Mouse (Mus musculus) kidney, embryonic 14.5 days (tissue): ENCODE measurements around the gene Gdf15. TPM values are rescaled to one million over a fixed set of nuclear protein-coding genes. Genes with fewer than 3 reads are reported as not detected.

Experiments
- ATAC-seq: fragments of 200-750 bp; cut with Nextera tagmentation; 2 replicates; pipeline ENCODE4 v1.8.0; 2017; ENCODE audit warnings: moderate number of reproducible peaks, mild to moderate bottlenecking, moderate TSS enrichment, moderate library complexity; ENCODE audit not compliant: low FRiP score, low TSS enrichment
- H3K27ac ChIP-seq: fragments of 300-500 bp; sonication (generic); 2 replicates; pipeline ENCODE4 v1.5.1; 2014; ENCODE audit warnings: low read depth, mild to moderate bottlenecking, low read length, moderate library complexity, mixed read lengths
- H3K27me3 ChIP-seq: fragments of 300-500 bp; sonication (generic); 2 replicates; pipeline ENCODE4 v1.6.1; 2014; ENCODE audit warnings: mild to moderate bottlenecking, low read length; ENCODE audit not compliant: control insufficient read depth, insufficient read depth
- H3K36me3 ChIP-seq: fragments of 300-500 bp; sonication (generic); 2 replicates; pipeline ENCODE4 v1.6.1; 2014; ENCODE audit warnings: low read length, mixed read lengths; ENCODE audit not compliant: control insufficient read depth, insufficient read depth
- H3K4me1 ChIP-seq: fragments of 300-500 bp; sonication (generic); 2 replicates; pipeline ENCODE4 v1.6.1; 2014; ENCODE audit warnings: low read length, mixed read lengths; ENCODE audit not compliant: control insufficient read depth, insufficient read depth
- H3K4me2 ChIP-seq: fragments of 300-500 bp; sonication (generic); replicated peaks from 2 replicates; pipeline ENCODE4 v1.6.1; 2014; ENCODE audit warnings: low read depth, mild to moderate bottlenecking, low read length
- H3K4me3 ChIP-seq: fragments of 300-500 bp; sonication (generic); 2 replicates; pipeline ENCODE4 v1.5.1; 2014; ENCODE audit warnings: mild to moderate bottlenecking, low read length
- H3K9ac ChIP-seq: fragments of 300-500 bp; sonication (generic); 2 replicates; pipeline ENCODE4 v1.6.1; 2014; ENCODE audit warnings: low read depth, mild to moderate bottlenecking, low read length, moderate library complexity
- H3K9me3 ChIP-seq: fragments of 300-500 bp; sonication (generic); 2 replicates; pipeline ENCODE4 v1.6.1; 2016; ENCODE audit warnings: low read length; ENCODE audit not compliant: control insufficient read depth
- WGBS: fragments of 180-500 bp; shearing (Covaris S2); extraction: QIAGEN DNeasy Blood & Tissue Kit; methylation state at CpG from one replicate; pipeline ENCODE4 v1.1.7; 2014; 5-methylcytosine and 5-hydroxymethylcytosine counted together
- polyA plus RNA-seq: library from polyadenylated mRNA; unstranded; fragments of >200 nt; fragmentation: Nextera tagmentation; extraction: Ambion mirVana; gene quantifications from 2 replicates; pipeline ENCODE4 v1.2.1, GENCODE M21; 2014

Gdf15 gene
- polyA plus RNA-seq = 0.31 and 0.41 TPM in 2 replicates

DNA sequence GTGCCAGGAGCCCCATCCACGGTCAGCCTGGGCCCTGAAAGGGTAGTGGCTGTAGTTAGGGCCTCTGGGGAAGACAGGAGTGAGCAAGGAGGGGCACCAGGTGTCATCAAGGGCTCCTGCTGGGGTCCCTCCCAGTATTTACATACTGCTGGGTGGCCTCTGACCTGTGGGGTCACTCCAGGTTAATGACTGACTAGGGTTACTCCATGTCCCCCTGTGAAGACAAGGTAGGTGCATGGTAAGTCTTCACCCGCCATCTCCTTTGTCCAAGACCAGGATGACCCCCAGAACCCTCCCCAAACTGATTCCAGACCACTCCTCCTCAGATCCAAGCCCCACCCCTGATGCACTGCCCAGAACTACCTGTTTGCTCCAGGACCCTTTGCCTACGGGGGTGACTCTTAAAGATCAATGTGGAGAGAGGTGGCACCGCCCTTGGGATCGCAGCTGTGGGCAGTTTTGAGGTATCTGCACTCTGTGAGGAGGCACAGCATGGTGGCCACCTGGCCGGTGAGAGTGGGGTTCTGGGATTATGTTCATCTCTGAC is at the start of gene Gdf15:
Gene Gdf15 (minus strand): TSS at position 111 of the 547 bp plus-strand sequence.
- H3K9ac ChIP-seq = no peak within 1 kb of the TSS; the same call in 1 of the 2 replicates
- no peaks in the 10 kb centered on the region for H3K36me3 ChIP-seq
- H3K4me2 ChIP-seq = peak within 1 kb of the TSS; percentile 10; the same call in 1 of the 2 replicates
- ATAC-seq = no peak
- no peak within 1 kb of the TSS for H3K27ac ChIP-seq
- WGBS = 80% methylated on average over 6 of the region's 6 CpGs
- H3K9me3 ChIP-seq = no peaks in the 10 kb centered on the region
- no peaks in the 10 kb centered on the region for H3K27me3 ChIP-seq
- H3K4me3 ChIP-seq = no peak within 1 kb of the TSS
- peaks cover 30% of the 10 kb centered on the region; the same call in 1 of the 2 replicates for H3K4me1 ChIP-seq

DNA sequence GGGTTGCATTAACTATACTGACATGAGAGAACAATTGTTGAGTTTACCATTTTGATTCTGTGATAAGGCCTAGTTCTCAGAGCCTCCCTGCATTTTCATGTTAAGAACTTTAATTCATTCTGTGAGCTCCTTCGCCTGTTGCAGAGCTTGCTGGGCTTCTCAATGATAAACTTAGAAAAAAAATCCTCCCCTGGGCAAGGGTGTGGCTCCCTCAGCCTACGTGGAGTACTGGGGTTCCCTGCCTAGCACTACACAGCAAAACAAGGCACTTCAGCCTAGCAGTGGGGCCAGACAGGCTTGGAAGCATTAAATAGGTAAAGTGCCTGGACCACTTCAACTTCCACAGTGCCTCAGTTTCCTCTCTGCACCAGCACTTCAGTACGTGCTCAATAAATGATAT is 49.2 kb upstream of the Gdf15 start:
- Histone ChIP-seq H3K27me3 (no peaks in the 10 kb centered on the region), H3K36me3 (peaks cover 28% of the 10 kb centered on the region), H3K27ac (no peak overlapping the region), H3K9ac (no peak overlapping the region), H3K4me2 (no peak overlapping the region), H3K9me3 (no peaks in the 10 kb centered on the region), H3K4me3 (no peak overlapping the region), H3K4me1 (peaks cover 8% of the 10 kb centered on the region; the same call in 1 of the 2 replicates)
- no peak for ATAC-seq
- WGBS = 75% methylated on average over 3 of the region's 3 CpGs

DNA sequence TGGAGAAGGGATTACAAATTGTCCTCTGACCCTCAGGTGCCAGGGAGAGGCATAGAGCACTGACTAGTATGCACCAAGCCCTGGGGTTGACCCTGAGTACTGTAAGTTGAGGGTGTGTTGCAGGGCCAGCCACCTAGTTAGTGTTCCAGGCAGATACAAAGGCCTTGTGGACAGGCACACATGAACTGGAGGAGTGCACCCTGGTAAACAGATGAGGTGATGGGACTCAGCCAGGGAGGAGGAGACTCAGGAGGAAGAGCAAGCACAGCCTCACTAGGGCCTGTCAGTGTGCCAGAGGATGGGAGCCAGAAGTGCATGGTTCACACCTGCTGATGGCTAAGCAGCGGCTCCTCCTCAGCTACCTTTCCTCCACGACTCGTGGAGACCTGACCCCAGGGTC is 47.8 kb upstream of the Gdf15 start:
- WGBS = 69% methylated on average over 3 of the region's 3 CpGs
- peaks cover 31% of the 10 kb centered on the region for H3K36me3 ChIP-seq

DNA sequence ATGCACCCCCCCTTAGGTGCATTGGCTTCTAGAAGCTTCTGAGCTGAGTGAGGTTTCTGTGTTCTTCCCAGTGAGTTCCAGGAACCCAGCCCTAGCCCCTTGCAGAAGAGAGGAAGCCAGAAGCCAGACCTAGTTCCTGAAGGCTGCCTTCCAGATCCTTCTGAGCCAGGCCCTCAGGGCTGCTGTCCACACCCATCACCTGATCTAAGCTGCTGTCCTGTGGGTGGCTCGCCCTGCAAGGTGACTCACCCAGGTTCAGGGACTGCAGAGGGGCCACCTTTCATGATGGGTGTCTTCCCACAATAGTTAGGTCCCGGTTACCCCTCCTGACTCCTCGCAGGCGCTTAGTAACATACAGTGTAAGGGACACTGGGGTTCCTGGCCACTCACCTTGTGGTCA is 47.1 kb upstream of the Gdf15 start:
- peaks cover 34% of the 10 kb centered on the region for H3K36me3 ChIP-seq
- WGBS = 96% methylated on average over 4 of the region's 4 CpGs
- ATAC-seq = no peak

More for the DNA sequence above, 47.8 kb upstream of the Gdf15 start:
- peaks cover 10% of the 10 kb centered on the region for H3K4me1 ChIP-seq
- no peaks in the 10 kb centered on the region for H3K27me3 ChIP-seq
- no peak for ATAC-seq
- H3K9ac ChIP-seq = no peak overlapping the region
- no peaks in the 10 kb centered on the region for H3K9me3 ChIP-seq
- H3K4me2 ChIP-seq = no peak overlapping the region
- H3K27ac ChIP-seq = no peak overlapping the region
- H3K4me3 ChIP-seq = no peak overlapping the region

DNA sequence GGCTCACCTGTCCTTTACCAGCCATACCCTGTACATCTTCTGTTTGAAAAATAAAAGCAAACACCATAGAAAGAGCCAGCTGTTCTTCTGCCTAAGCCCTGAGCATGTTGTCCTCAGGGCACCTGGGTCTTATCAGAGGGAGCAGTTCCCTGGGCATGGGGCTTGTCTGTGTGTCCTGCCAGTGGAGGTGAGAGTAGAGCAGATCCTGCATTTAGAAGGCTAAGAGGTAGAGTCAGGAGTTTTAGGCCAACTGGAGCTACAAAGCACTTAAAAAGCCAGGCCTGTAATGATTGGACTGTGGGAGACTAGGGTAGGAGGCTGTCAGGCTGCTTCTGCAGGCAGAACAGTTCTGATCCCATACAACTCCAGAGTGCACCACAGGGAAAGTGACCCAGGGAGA is 46.4 kb upstream of the Gdf15 start:
- ATAC-seq = no peak
- Histone ChIP-seq H3K27me3 (no peaks in the 10 kb centered on the region), H3K9ac (no peak overlapping the region), H3K4me1 (peaks cover 22% of the 10 kb centered on the region), H3K27ac (no peak overlapping the region), H3K36me3 (peaks cover 34% of the 10 kb centered on the region), H3K9me3 (no peaks in the 10 kb centered on the region), H3K4me2 (no peak overlapping the region), H3K4me3 (no peak overlapping the region)

More for the DNA sequence above, 47.1 kb upstream of the Gdf15 start:
- Histone ChIP-seq H3K4me3 (no peak overlapping the region), H3K4me2 (no peak overlapping the region), H3K27me3 (no peaks in the 10 kb centered on the region), H3K27ac (no peak overlapping the region), H3K4me1 (peaks cover 17% of the 10 kb centered on the region), H3K9ac (no peak overlapping the region), H3K9me3 (no peaks in the 10 kb centered on the region)

DNA sequence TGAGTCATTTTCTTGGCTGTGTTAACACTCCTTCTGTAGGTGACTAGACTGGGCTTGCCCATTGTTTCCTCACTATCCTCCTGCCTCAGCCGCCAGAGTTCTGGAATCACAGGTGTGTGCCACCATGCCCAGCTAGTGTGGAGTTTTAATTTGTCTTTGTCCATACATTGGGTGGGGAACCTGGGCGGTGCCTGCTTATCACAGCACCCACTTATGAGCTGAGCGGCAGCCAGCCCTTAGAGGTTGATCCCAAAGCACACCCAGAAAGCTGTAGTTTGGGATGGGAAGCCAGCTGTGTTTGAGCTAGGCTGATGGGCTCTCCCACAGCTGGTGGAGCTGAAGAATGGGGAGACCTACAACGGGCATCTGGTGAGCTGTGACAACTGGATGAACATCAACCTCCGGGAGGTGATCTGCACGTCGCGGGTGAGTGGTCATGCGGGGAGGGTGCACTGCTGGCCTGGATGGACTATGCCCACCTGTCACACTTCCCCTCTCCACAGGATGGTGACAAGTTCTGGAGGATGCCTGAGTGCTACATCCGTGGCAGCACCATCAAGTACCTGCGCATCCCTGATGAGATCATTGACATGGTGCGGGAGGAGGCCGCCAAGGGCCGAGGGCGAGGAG is 45.3 kb upstream of the Gdf15 start:
- Histone ChIP-seq H3K9ac (peak overlapping the region; percentile 23; the same call in 1 of the 2 replicates), H3K27me3 (no peaks in the 10 kb centered on the region), H3K4me3 (no peak overlapping the region), H3K27ac (no peak overlapping the region), H3K4me1 (peaks cover 23% of the 10 kb centered on the region), H3K9me3 (no peaks in the 10 kb centered on the region), H3K36me3 (peaks cover 34% of the 10 kb centered on the region), H3K4me2 (no peak overlapping the region)
- ATAC-seq = no peak
- 77% methylated on average over 15 of the region's 15 CpGs for WGBS

DNA sequence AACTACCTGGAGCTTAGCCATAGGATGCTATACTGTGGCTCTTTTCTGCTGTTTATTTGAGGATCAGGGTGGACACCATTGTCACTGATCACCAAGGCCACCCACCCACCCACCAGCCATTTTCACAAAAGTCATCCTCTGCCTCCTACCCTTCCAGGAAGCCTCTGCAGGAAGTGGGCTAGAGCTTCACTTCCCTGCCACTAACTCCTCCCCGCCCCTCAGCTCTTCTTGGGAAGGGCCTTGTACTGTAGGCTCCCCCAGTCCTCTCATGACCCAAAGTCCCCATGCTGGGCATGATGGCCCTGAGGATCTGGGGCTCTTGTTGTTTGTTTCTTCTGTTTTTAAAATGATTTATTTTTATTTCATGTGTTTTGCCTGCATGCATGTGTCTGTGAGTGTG is 43.1 kb upstream of the Gdf15 start:
- Histone ChIP-seq H3K4me2 (no peak overlapping the region; the same call in 1 of the 2 replicates), H3K27me3 (no peaks in the 10 kb centered on the region), H3K27ac (no peak overlapping the region; the same call in 1 of the 2 replicates), H3K9me3 (no peaks in the 10 kb centered on the region), H3K9ac (no peak overlapping the region), H3K4me3 (no peak overlapping the region), H3K36me3 (peaks cover 34% of the 10 kb centered on the region), H3K4me1 (peaks cover 19% of the 10 kb centered on the region)
- no peak for ATAC-seq
- 89% methylated on average over 1 of the region's 1 CpGs for WGBS

DNA sequence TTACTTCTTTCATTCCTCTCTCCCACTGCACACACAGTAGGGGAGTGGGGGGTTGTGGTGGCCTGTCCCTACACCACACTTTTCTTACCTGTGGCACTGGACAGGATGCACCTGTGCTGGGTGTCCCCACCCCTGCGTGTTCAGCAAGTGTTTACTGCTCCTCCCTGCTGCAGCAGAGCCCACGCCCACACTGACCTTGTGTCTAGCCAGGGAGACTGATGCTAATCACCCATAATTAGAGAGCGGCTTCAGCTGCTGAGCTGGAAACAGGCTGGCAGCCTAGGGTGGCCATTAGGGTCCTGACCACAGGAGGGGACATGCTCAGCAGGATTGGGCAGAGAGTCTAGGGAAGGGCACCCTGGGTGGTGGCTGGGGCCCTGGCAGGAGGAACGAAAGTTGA is 42.5 kb upstream of the Gdf15 start:
- Histone ChIP-seq H3K4me2 (no peak overlapping the region; the same call in 1 of the 2 replicates), H3K9me3 (no peaks in the 10 kb centered on the region), H3K9ac (peak overlapping the region; percentile 78; the same call in 1 of the 2 replicates), H3K27ac (peak overlapping the region; percentile 37; the same call in 1 of the 2 replicates), H3K27me3 (no peaks in the 10 kb centered on the region), H3K4me3 (no peak overlapping the region; the same call in 1 of the 2 replicates), H3K4me1 (peaks cover 19% of the 10 kb centered on the region), H3K36me3 (peaks cover 33% of the 10 kb centered on the region)
- ATAC-seq = no peak
- WGBS = 72% methylated on average over 4 of the region's 4 CpGs

DNA sequence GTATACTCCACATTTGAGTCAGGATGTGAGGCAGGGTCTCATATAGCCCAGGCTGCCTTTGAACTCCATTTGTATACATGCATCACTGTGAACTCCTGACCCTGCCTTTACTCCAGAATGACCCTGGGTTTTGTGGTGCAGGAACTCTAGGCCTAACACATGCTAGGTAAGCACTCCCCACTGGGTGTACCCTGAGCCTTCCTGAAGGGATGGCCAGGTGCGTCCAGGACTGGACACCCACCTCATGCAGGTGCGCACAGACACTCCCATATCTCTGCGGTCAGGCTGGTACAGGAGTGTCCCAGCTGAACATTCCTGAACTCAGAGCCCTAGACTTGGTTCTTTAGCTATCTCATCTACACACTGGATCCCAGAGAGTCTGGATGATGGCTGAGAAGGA is 41.9 kb upstream of the Gdf15 start:
- Histone ChIP-seq H3K4me3 (peak overlapping the region; percentile 69), H3K36me3 (peaks cover 27% of the 10 kb centered on the region), H3K27ac (peak overlapping the region; percentile 98), H3K4me2 (peak overlapping the region; percentile 64), H3K9ac (peak overlapping the region; percentile 78), H3K9me3 (no peaks in the 10 kb centered on the region), H3K4me1 (peaks cover 19% of the 10 kb centered on the region), H3K27me3 (no peaks in the 10 kb centered on the region)
- WGBS = 86% methylated on average over 3 of the region's 3 CpGs
- no peak for ATAC-seq
